Comparison of ENCODE assay signal across 21 mouse cellular contexts in genomic region chr11:120290266-120290665, GRCm38 (mm10). TPM values are rescaled to one million over a fixed set of nuclear protein-coding genes. Genes with fewer than 3 reads are reported as not detected.
DNase-seq lines count a peak whose midpoint lies in the region; TF ChIP-seq lines count a peak whose summit lies in the region.
"Had no signal": no experiment of that assay in that cellular context is flagged by ENCODE, and none has a peak within 500 bp of the region (broad histone marks: within the 10 kb centered on the region; RNA-seq: fewer than 3 reads in every experiment).

No protein-coding gene starts in this region.

- DNase-seq in testis, postnatal 10 days (ENCODE audit: low spot score) = peak; percentile 46
- no peak for DNase-seq in testis, postnatal 14 days (ENCODE audit: low spot score)
- peak; percentile 58 for DNase-seq in NIH3T3 (ENCODE audit: low read depth)
- peak; percentile 71 for DNase-seq in ZHBTc4 (ENCODE audit: low read depth, low spot score)
- no peak for DNase-seq in left cerebral cortex, adult 11 months (ENCODE audit: low spot score)
- no peak for DNase-seq in Muller cell, postnatal 12 days (ENCODE audit: inconsistent ontology term)
- DNase-seq in layer of hippocampus, adult 18-20 months (ENCODE audit: low spot score in 2 of 2) = no peak
- DNase-seq: adrenal gland, adult 8-10 months; adrenal gland, postnatal 14 days; adrenal gland, postnatal 36 days; B cell, adult 2 months; cerebellum, adult 11-12 months; cerebellum, adult 2 months; cerebellum, adult 9-10 months; cerebellum, postnatal 25 days; forebrain, postnatal 0 days had no signal

- H3K4me1 ChIP-seq in E14TG2a.4 (replicated peaks; ENCODE audit: low read depth, low read length) = peaks cover 55% of the 10 kb centered on the region

- H3K4me3 ChIP-seq in E14TG2a.4 (replicated peaks; ENCODE audit: low read length) = peak overlapping the region; percentile 46; the same call in 1 of the 2 replicates
- H3K4me3 ChIP-seq: forebrain, embryonic 13.5 days; forebrain, embryonic 15.5 days had no signal

- no peaks in the 10 kb centered on the region for H3K9me3 ChIP-seq in E14TG2a.4 (ENCODE audit: low read length)
- H3K9me3 ChIP-seq: forebrain, embryonic 13.5 days; forebrain, embryonic 15.5 days; G1E had no signal

- no peak for TF ChIP-seq CTCF in E14TG2a.4 (conservative IDR thresholded peaks at IDR 0.05; ENCODE audit: low read length)

- H3K36me3 ChIP-seq in E14TG2a.4 (ENCODE audit: insufficient read depth, low read length) = peaks cover 49% of the 10 kb centered on the region
- H3K36me3 ChIP-seq: G1E had no signal

- peaks cover 11% of the 10 kb centered on the region; the same call in 1 of the 2 replicates for H3K27me3 ChIP-seq in E14TG2a.4 (ENCODE audit: insufficient read depth, low read length)
- H3K27me3 ChIP-seq: forebrain, embryonic 13.5 days; forebrain, embryonic 15.5 days; Patski had no signal

RNA-seq across cellular contexts. Expression of gene Bahcc1, which starts 57.5 kb away (rescaled TPM):
- 10 to 100 TPM; 17.6 to 19.0 TPM for total RNA-seq in layer of hippocampus, adult 18-20 months (2021)

RNA-seq across cellular contexts. Expression of gene Actg1, which starts 58.1 kb away (rescaled TPM):
- 1,000 to 10,000 TPM; 1,279 to 1,291 TPM for total RNA-seq in layer of hippocampus, adult 18-20 months (2021)

Comparison
In these comparisons a context has a peak if more than half of its experiments do, and no peak if none do; other contexts are left out.
1. DNase-seq: peak in testis, postnatal 10 days (single experiment), NIH3T3 (single experiment) and ZHBTc4 (single experiment); none in testis, postnatal 14 days (single experiment), left cerebral cortex, adult 11 months (single experiment), Muller cell, postnatal 12 days (single experiment) and layer of hippocampus, adult 18-20 months (0 of 2).